Mouse (Mus musculus) left cerebral cortex, postnatal 36 days (tissue): Measurements from ENCODE around the gene Rnf113a2. TPM values are rescaled to one million over a fixed set of nuclear protein-coding genes. Genes with fewer than 3 reads are reported as not detected.
A peak's percentile ranks its signal among the peaks of the same experiment; 100 is the strongest.

Experiments used
- DNase-seq, 2 experiments: peaks; one replicate each; pipeline ENCODE4 v3.0.0; 2021 to 2022; ENCODE audit warnings: low spot score in 2 of 2, mixed read lengths in 1 of 2
- intact Hi-C: fragments of 180-260 bp; cut with DNase I; formaldehyde crosslinking; loops from one replicate; pipeline ENCODE4 v1.15.1; 2025
- total RNA-seq, 2 experiments: library from RNA; stranded (reverse); gene quantifications; 2 replicates each; pipeline ENCODE4 v1.2.3; 2021

The Rnf113a2 gene
- total RNA-seq, result 10 to 100 TPM; 11.4 to 13.3 TPM

- intact Hi-C loops, result no loop called here
- DNase-seq, result peak; percentile 85
Observed at GRCm38 (mm10) chr12:84416834-84417604, at the start of gene Rnf113a2. Rnf113a2 (plus strand) TSS chr12:84417196.

- DNase-seq, result no peak
- intact Hi-C loops, result no loop called here
Observed at GRCm38 (mm10) chr12:84371647-84372046, 45.3 kb upstream of the Rnf113a2 start.

- DNase-seq, result no peak
- intact Hi-C loops, result no loop called here
Observed at GRCm38 (mm10) chr12:84373831-84374481, 43.0 kb upstream of the Rnf113a2 start.

- intact Hi-C loops, result no loop called here
- no peak for DNase-seq
Observed at GRCm38 (mm10) chr12:84382369-84382768, 34.6 kb upstream of the Rnf113a2 start.

- intact Hi-C loops, result no loop called here
Observed at GRCm38 (mm10) chr12:84384644-84385081, 32.3 kb upstream of the Rnf113a2 start.

GRCm38 (mm10) chr12:84385408-84385807 is 31.6 kb upstream of the Rnf113a2 start:
- DNase-seq, result no peak
- intact Hi-C loops, result no loop called here

More at GRCm38 (mm10) chr12:84384644-84385081, 32.3 kb upstream of the Rnf113a2 start:
- DNase-seq, result no peak

- intact Hi-C loops, result no loop called here
- no peak for DNase-seq
Observed at GRCm38 (mm10) chr12:84388097-84388496, 28.9 kb upstream of the Rnf113a2 start.

GRCm38 (mm10) chr12:84388774-84389400 is 28.1 kb upstream of the Rnf113a2 start:
- intact Hi-C loops, result no loop called here
- no peak for DNase-seq

GRCm38 (mm10) chr12:84390336-84390735 is 26.7 kb upstream of the Rnf113a2 start:
- intact Hi-C loops, result no loop called here
- no peak for DNase-seq

- intact Hi-C loops, result no loop called here
- no peak for DNase-seq
Observed at GRCm38 (mm10) chr12:84392681-84393080, 24.3 kb upstream of the Rnf113a2 start.

GRCm38 (mm10) chr12:84393847-84394246 is 23.1 kb upstream of the Rnf113a2 start:
- DNase-seq, result no peak
- intact Hi-C loops, result no loop called here

- intact Hi-C loops, result no loop called here
- DNase-seq, result no peak
Observed at GRCm38 (mm10) chr12:84396947-84397679, 19.9 kb upstream of the Rnf113a2 start.

- DNase-seq, result no peak
- intact Hi-C loops, result no loop called here
Observed at GRCm38 (mm10) chr12:84397685-84398084, 19.3 kb upstream of the Rnf113a2 start.

- intact Hi-C loops, result no loop called here
- DNase-seq, result no peak
Observed at GRCm38 (mm10) chr12:84398629-84399028, 18.4 kb upstream of the Rnf113a2 start.

- intact Hi-C loops, result no loop called here
Observed at GRCm38 (mm10) chr12:84399135-84399534, 17.9 kb upstream of the Rnf113a2 start.

GRCm38 (mm10) chr12:84399663-84400062 is 17.3 kb upstream of the Rnf113a2 start:
- intact Hi-C loops, result no loop called here
- no peak for DNase-seq

More at GRCm38 (mm10) chr12:84399135-84399534, 17.9 kb upstream of the Rnf113a2 start:
- DNase-seq, result no peak

- DNase-seq, result no peak
- intact Hi-C loops, result no loop called here
Observed at GRCm38 (mm10) chr12:84400068-84400467, 16.9 kb upstream of the Rnf113a2 start.

GRCm38 (mm10) chr12:84400653-84401052 is 16.3 kb upstream of the Rnf113a2 start:
- intact Hi-C loops, result no loop called here
- DNase-seq, result no peak

GRCm38 (mm10) chr12:84402923-84403322 is 14.1 kb upstream of the Rnf113a2 start:
- intact Hi-C loops, result no loop called here
- DNase-seq, result no peak

- intact Hi-C loops, result no loop called here
- no peak for DNase-seq
Observed at GRCm38 (mm10) chr12:84404541-84404940, 12.5 kb upstream of the Rnf113a2 start.
